Mouse (Mus musculus): ENCODE measurements around the gene Pcif1.

Gene Pcif1

GRCm38 (mm10) chr2:164886617-164887016 is 7.5 kb downstream of the Pcif1 start:
- TF ChIP-seq GATA4 (IDR thresholded peaks at IDR 0.05; ENCODE audit: insufficient replicate concordance, low read length) = no peak

GRCm38 (mm10) chr2:164888996-164889395 is 9.9 kb downstream of the Pcif1 start:
- TF ChIP-seq GATA4 (IDR thresholded peaks at IDR 0.05; ENCODE audit: insufficient replicate concordance, low read length) = no peak

- TF ChIP-seq GATA4 (IDR thresholded peaks at IDR 0.05; ENCODE audit: insufficient replicate concordance, low read length) = no peak
These were observed 10.9 kb downstream of the Pcif1 start for GRCm38 (mm10) chr2:164889960-164890359.

GRCm38 (mm10) chr2:164890411-164891049 is 11.4 kb downstream of the Pcif1 start:
- no peak for TF ChIP-seq GATA4 (IDR thresholded peaks at IDR 0.05; ENCODE audit: insufficient replicate concordance, low read length)

- TF ChIP-seq GATA4 (IDR thresholded peaks at IDR 0.05; ENCODE audit: insufficient replicate concordance, low read length) = no peak
These were observed 12.1 kb downstream of the Pcif1 start for GRCm38 (mm10) chr2:164891056-164891834.

GRCm38 (mm10) chr2:164891908-164892695 is 13.0 kb downstream of the Pcif1 start:
- no peak for TF ChIP-seq GATA4 (IDR thresholded peaks at IDR 0.05; ENCODE audit: insufficient replicate concordance, low read length)

- no peak for TF ChIP-seq GATA4 (IDR thresholded peaks at IDR 0.05; ENCODE audit: insufficient replicate concordance, low read length)
These were observed 13.7 kb downstream of the Pcif1 start for GRCm38 (mm10) chr2:164892696-164893216.

- no peak for TF ChIP-seq GATA4 (IDR thresholded peaks at IDR 0.05; ENCODE audit: insufficient replicate concordance, low read length)
These were observed 14.9 kb downstream of the Pcif1 start for GRCm38 (mm10) chr2:164894048-164894447.

GRCm38 (mm10) chr2:164894644-164895043 is 15.5 kb downstream of the Pcif1 start:
- no peak for TF ChIP-seq GATA4 (IDR thresholded peaks at IDR 0.05; ENCODE audit: insufficient replicate concordance, low read length)

- no peak for TF ChIP-seq GATA4 (IDR thresholded peaks at IDR 0.05; ENCODE audit: insufficient replicate concordance, low read length)
These were observed 16.8 kb downstream of the Pcif1 start for GRCm38 (mm10) chr2:164895885-164896284.

- TF ChIP-seq GATA4 (IDR thresholded peaks at IDR 0.05; ENCODE audit: insufficient replicate concordance, low read length) = no peak
These were observed 18.9 kb downstream of the Pcif1 start for GRCm38 (mm10) chr2:164898008-164898407.

GRCm38 (mm10) chr2:164899034-164899433 is 19.9 kb downstream of the Pcif1 start:
- TF ChIP-seq GATA4 (IDR thresholded peaks at IDR 0.05; ENCODE audit: insufficient replicate concordance, low read length) = no peak

GRCm38 (mm10) chr2:164899723-164900459 is 20.8 kb downstream of the Pcif1 start:
- TF ChIP-seq GATA4 (IDR thresholded peaks at IDR 0.05; ENCODE audit: insufficient replicate concordance, low read length) = no peak

- TF ChIP-seq GATA4 (IDR thresholded peaks at IDR 0.05; ENCODE audit: insufficient replicate concordance, low read length) = no peak
These were observed 22.3 kb downstream of the Pcif1 start for GRCm38 (mm10) chr2:164901380-164901779.

- no peak for TF ChIP-seq GATA4 (IDR thresholded peaks at IDR 0.05; ENCODE audit: insufficient replicate concordance, low read length)
These were observed 24.4 kb downstream of the Pcif1 start for GRCm38 (mm10) chr2:164903496-164903895.

All from liver, adult (tissue).